Mouse (Mus musculus) lung, postnatal 0 days (tissue): ENCODE measurements around the gene Ttc23l. TPM values are rescaled to one million over a fixed set of nuclear protein-coding genes. Genes with fewer than 3 reads are reported as not detected.
A peak's percentile ranks its signal among the peaks of the same experiment; 100 is the strongest.

ENCODE experiments used
- ATAC-seq: fragments of 200-750 bp; cut with Nextera tagmentation; 2 replicates; pipeline ENCODE4 v1.8.0; 2017; ENCODE audit warnings: moderate library complexity
- DNase-seq: peaks from one replicate; pipeline ENCODE4 v3.0.0-alpha.2; 2016; ENCODE audit warnings: low spot score
- H3K27ac ChIP-seq: fragments of 300-500 bp; sonication (generic); 2 replicates; pipeline ENCODE4 v1.5.1; 2014; ENCODE audit warnings: antibody characterized with exemption, mild to moderate bottlenecking, low read length, mixed read lengths
- H3K27me3 ChIP-seq: fragments of 300-500 bp; sonication (generic); replicated peaks from 2 replicates; pipeline ENCODE4 v1.6.1; 2014; ENCODE audit warnings: low read length, mixed read lengths; ENCODE audit not compliant: insufficient read depth
- H3K36me3 ChIP-seq: fragments of 300-500 bp; sonication (generic); 2 replicates; pipeline ENCODE4 v1.6.1; 2014; ENCODE audit warnings: low read length, mixed read lengths; ENCODE audit not compliant: insufficient read depth
- H3K4me1 ChIP-seq: fragments of 300-500 bp; sonication (generic); 2 replicates; pipeline ENCODE4 v1.6.1; 2014; ENCODE audit warnings: antibody characterized with exemption, low read depth, low read length, mixed read lengths; ENCODE audit not compliant: insufficient read depth
- H3K4me2 ChIP-seq: fragments of 300-500 bp; sonication (generic); replicated peaks from 2 replicates; pipeline ENCODE4 v1.6.1; 2014; ENCODE audit warnings: low read depth, mild to moderate bottlenecking, low read length, moderate library complexity, mixed read lengths
- H3K4me3 ChIP-seq: fragments of 300-500 bp; sonication (generic); 2 replicates; pipeline ENCODE4 v1.5.1; 2014; ENCODE audit warnings: low read depth, low read length
- H3K9ac ChIP-seq: fragments of 300-500 bp; sonication (generic); replicated peaks from 2 replicates; pipeline ENCODE4 v1.6.1; 2014; ENCODE audit warnings: low read depth, mild to moderate bottlenecking
- H3K9me3 ChIP-seq: fragments of 300-500 bp; sonication (generic); 2 replicates; pipeline ENCODE4 v1.6.1; 2016; ENCODE audit warnings: low read length, mixed read lengths
- CTCF ChIP-seq: IDR thresholded peaks from 2 replicates; pipeline ENCODE4 v1.5.1; 2016; ENCODE audit warnings: antibody characterized with exemption, mild to moderate bottlenecking
- EP300 ChIP-seq: IDR thresholded peaks from 2 replicates; pipeline ENCODE4 v1.6.1; 2016; ENCODE audit warnings: antibody characterized with exemption, mild to moderate bottlenecking, control low read depth
- WGBS: fragments of 180-500 bp; shearing (Covaris S2); extraction: QIAGEN DNeasy Blood & Tissue Kit; methylation state at CpG from one replicate; pipeline ENCODE4 v1.1.7; 2014; 5-methylcytosine and 5-hydroxymethylcytosine counted together
- polyA plus RNA-seq: library from polyadenylated mRNA; unstranded; fragments of >200 nt; fragmentation: Nextera tagmentation; extraction: Ambion mirVana; gene quantifications from 2 replicates; pipeline ENCODE4 v1.2.1, GENCODE M21; 2015

The Ttc23l gene
- polyA plus RNA-seq, 1 experiment from 2014 or later = not detected

- no peaks in the 10 kb centered on the region; the same call in 1 of the 2 replicates for H3K36me3 ChIP-seq
- no peak overlapping the region for H3K9ac ChIP-seq
- TF ChIP-seq EP300 (no peak), CTCF (peak; percentile 18)
- peaks cover 5% of the 10 kb centered on the region; the same call in 1 of the 2 replicates for H3K4me1 ChIP-seq
- DNase-seq (no peak), ATAC-seq (no peak)
- H3K9me3 ChIP-seq = no peaks in the 10 kb centered on the region
- no peak overlapping the region for H3K4me3 ChIP-seq
- H3K4me2 ChIP-seq = no peak overlapping the region
- no peak overlapping the region for H3K27ac ChIP-seq
- 43% methylated on average over 2 of the region's 2 CpGs for WGBS
- H3K27me3 ChIP-seq = no peaks in the 10 kb centered on the region
Observed at GRCm38 (mm10) chr15:10487246-10487645, 71.2 kb downstream of the Ttc23l start.

- H3K4me1 ChIP-seq = peaks cover 5% of the 10 kb centered on the region; the same call in 1 of the 2 replicates
- WGBS = 1% methylated on average over 18 of the region's 18 CpGs
- TF ChIP-seq CTCF (no peak; the same call in 1 of the 2 replicates), EP300 (no peak)
- H3K27ac ChIP-seq = 0 out of 2 replicates have a peak overlapping the region, but pooled peaks have one; percentile 2
- peak overlapping the region; percentile 88 for H3K4me3 ChIP-seq
- ATAC-seq = no peak; the same call in 1 of the 2 replicates
- peak overlapping the region; percentile 74 for H3K4me2 ChIP-seq
- H3K9ac ChIP-seq = peak overlapping the region; percentile 86
- H3K36me3 ChIP-seq = no peaks in the 10 kb centered on the region
- no peaks in the 10 kb centered on the region for H3K9me3 ChIP-seq
- H3K27me3 ChIP-seq = no peaks in the 10 kb centered on the region
- DNase-seq = no peak
Observed at GRCm38 (mm10) chr15:10486365-10486839, 72.1 kb downstream of the Ttc23l start.

- Histone ChIP-seq H3K36me3 (no peaks in the 10 kb centered on the region), H3K27ac (peak within 1 kb of the TSS; percentile 47; the same call in 1 of the 2 replicates), H3K27me3 (no peaks in the 10 kb centered on the region), H3K9me3 (no peaks in the 10 kb centered on the region), H3K4me1 (peaks cover 5% of the 10 kb centered on the region; the same call in 1 of the 2 replicates), H3K4me3 (peak within 1 kb of the TSS; percentile 88), H3K9ac (peak within 1 kb of the TSS; percentile 86), H3K4me2 (peak within 1 kb of the TSS; percentile 74)
- ATAC-seq = peak; percentile 100
- TF ChIP-seq EP300 (no peak), CTCF (no peak)
- peak; percentile 98 for DNase-seq
- WGBS = under 1% methylated on average over 57 of the region's 58 CpGs
Observed at GRCm38 (mm10) chr15:10485484-10486364, 72.7 kb downstream of the Ttc23l start, which contains the start of the genes Brix1 and Rad1. TSS of gene Brix1 (minus strand) at chr15:10485947. TSS of gene Rad1 (plus strand) at chr15:10486018.

- DNase-seq (no peak), ATAC-seq (no peak)
- no peaks in the 10 kb centered on the region for H3K27me3 ChIP-seq
- no peak for TF ChIP-seq EP300
- TF ChIP-seq CTCF = no peak
- H3K9me3 ChIP-seq = no peaks in the 10 kb centered on the region
- peaks cover 3% of the 10 kb centered on the region; the same call in 1 of the 2 replicates for H3K4me1 ChIP-seq
- peak overlapping the region; percentile 84; the same call in 1 of the 2 replicates for H3K27ac ChIP-seq
- H3K36me3 ChIP-seq = peaks cover 6% of the 10 kb centered on the region; the same call in 1 of the 2 replicates
- WGBS = 13% methylated on average over 3 of the region's 3 CpGs
- H3K4me2 ChIP-seq = peak overlapping the region; percentile 84
- H3K4me3 ChIP-seq = peak overlapping the region; percentile 70
- H3K9ac ChIP-seq = no peak overlapping the region
Observed at GRCm38 (mm10) chr15:10470941-10471340, 87.5 kb downstream of the Ttc23l start.

- H3K4me2 ChIP-seq = peak within 1 kb of the TSS; percentile 84
- H3K27ac ChIP-seq = peak within 1 kb of the TSS; percentile 84
- H3K4me3 ChIP-seq = peak within 1 kb of the TSS; percentile 70
- peak; percentile 92 for DNase-seq
- no peaks in the 10 kb centered on the region for H3K27me3 ChIP-seq
- peaks cover 3% of the 10 kb centered on the region; the same call in 1 of the 2 replicates for H3K4me1 ChIP-seq
- 4% methylated on average over 26 of the region's 87 CpGs for WGBS
- no peaks in the 10 kb centered on the region for H3K9me3 ChIP-seq
- ATAC-seq = peak; percentile 98
- TF ChIP-seq EP300 = no peak
- TF ChIP-seq CTCF = no peak
- no peaks in the 10 kb centered on the region for H3K36me3 ChIP-seq
- peak within 1 kb of the TSS; percentile 70 for H3K9ac ChIP-seq
Observed at GRCm38 (mm10) chr15:10470151-10470831, 88.2 kb downstream of the Ttc23l start, which contains the start of gene Dnajc21. TSS of gene Dnajc21 (minus strand) at chr15:10470516.
